ENCODE assay signal across 10 mouse cellular contexts in the genomic region with DNA sequence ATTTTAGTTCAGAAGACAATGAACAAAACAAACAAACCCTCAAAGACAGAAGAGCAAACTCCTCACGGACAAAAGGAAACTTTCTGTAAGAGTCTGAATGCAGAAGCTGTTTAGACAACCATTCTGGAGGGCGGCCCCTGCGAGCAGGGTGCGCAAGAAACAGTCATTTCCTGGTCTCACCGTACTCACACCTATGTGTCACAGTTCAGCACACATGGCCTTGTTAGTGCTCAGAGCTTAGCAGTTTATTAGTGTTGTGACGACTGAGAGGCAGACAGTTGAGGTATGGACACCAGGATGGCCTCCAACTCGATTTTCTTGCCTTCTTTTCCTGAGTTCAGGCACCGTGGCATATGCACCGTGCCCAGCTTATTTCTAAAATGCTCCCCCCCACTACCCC. TPM values are rescaled to one million over a fixed set of nuclear protein-coding genes. Genes with fewer than 3 reads are reported as not detected.
DNase-seq lines count a peak whose midpoint lies in the region; ATAC-seq and TF ChIP-seq lines count a peak whose summit lies in the region.
"Had no signal": no experiment of that assay in that cellular context is flagged by ENCODE, and none has a peak within 500 bp of the region (broad histone marks: within the 10 kb centered on the region; RNA-seq: fewer than 3 reads in every experiment).

No protein-coding gene starts in this region.

- H3K36me3 ChIP-seq in CH12.LX (replicated peaks in 1 of 2; ENCODE audit: control insufficient read depth in 1 of 2, insufficient read depth in 1 of 2, low read length in 1 of 2): peaks cover 20 to 53% of the 10 kb centered on the region in 2 experiments
- H3K36me3 ChIP-seq in liver, embryonic 14.5 days (replicated peaks; ENCODE audit: control insufficient read depth, insufficient read depth, low read depth): peaks cover 16% of the 10 kb centered on the region

- peaks cover 13 to 44% of the 10 kb centered on the region in 2 experiments for H3K4me1 ChIP-seq in CH12.LX (ENCODE audit: control insufficient read depth in 1 of 2, insufficient read depth in 2 of 2)
- peaks cover 16 to 24% of the 10 kb centered on the region in 2 experiments for H3K4me1 ChIP-seq in liver, embryonic 14.5 days (replicated peaks; ENCODE audit: control insufficient read depth in 2 of 2, insufficient read depth in 2 of 2, low read length in 1 of 2)

- no peak for TF ChIP-seq RAD21 in CH12.LX (IDR thresholded peaks at IDR 0.05; ENCODE audit: low read depth, low read length)

- 51% methylated on average over 9 of the region's 9 CpGs for WGBS in liver, embryonic 14.5 days (ENCODE audit: insufficient replicate concordance)

- H3K9ac ChIP-seq in CH12.LX (ENCODE audit: insufficient read depth, low read depth): no peak overlapping the region
- no peak overlapping the region for H3K9ac ChIP-seq in liver, embryonic 14.5 days (replicated peaks)

- intact Hi-C loops in gastrocnemius, adult 2 months (cut with DNase I): loop anchor here (10.0 kb wide), 1 partner anchor 511 kb away; a partner anchor contains a TSS
- intact Hi-C loops in left cerebral cortex, adult 2 months (cut with DNase I): loop anchor here (10.0 kb wide), 2 partner anchors 399 to 511 kb away; a partner anchor contains a TSS

- ATAC-seq in liver, embryonic 14.5 days (ENCODE audit: insufficient read depth): no peak

- no peak for TF ChIP-seq EP300 in CH12.LX (IDR thresholded peaks at IDR 0.05; ENCODE audit: low read length)
- no peak for TF ChIP-seq EP300 in liver, embryonic 14.5 days (IDR thresholded peaks at IDR 0.05; ENCODE audit: low read depth)

- no peaks in the 10 kb centered on the region for H3K27me3 ChIP-seq in CH12.LX (replicated peaks)
- H3K27me3 ChIP-seq in liver, embryonic 14.5 days (ENCODE audit: control insufficient read depth, insufficient read depth, low read length): no peaks in the 10 kb centered on the region

- no peak for TF ChIP-seq CTCF in gastrocnemius, adult 2 months (IDR thresholded peaks at IDR 0.05)
- TF ChIP-seq CTCF in left cerebral cortex, adult 2 months (IDR thresholded peaks at IDR 0.05): no peak
- no peak for TF ChIP-seq CTCF in CH12.LX (conservative IDR thresholded peaks at IDR 0.05 in 1 of 2, IDR thresholded peaks at IDR 0.05 in 1 of 2; ENCODE audit: low read depth in 2 of 2, low read length in 2 of 2)
- TF ChIP-seq CTCF in liver, embryonic 14.5 days (IDR thresholded peaks at IDR 0.05; ENCODE audit: low read depth): no peak

- H3K4me3 ChIP-seq in gastrocnemius, adult 2 months: peak overlapping the region; percentile 40
- no peak overlapping the region for H3K4me3 ChIP-seq in left cerebral cortex, adult 2 months
- no peak overlapping the region for H3K4me3 ChIP-seq in CH12.LX (replicated peaks in 1 of 3; ENCODE audit: low read depth in 2 of 3, low read length in 2 of 3, poor library complexity in 1 of 3)
- H3K4me3 ChIP-seq in liver, embryonic 14.5 days (ENCODE audit: insufficient read depth in 1 of 2, low read depth in 2 of 2, low read length in 2 of 2): no peak overlapping the region
- H3K4me3 ChIP-seq: forebrain, embryonic 10.5 days had no signal

- H3K79me2 ChIP-seq in CH12.LX (replicated peaks; ENCODE audit: control insufficient read depth, extremely low read depth, insufficient read depth, poor library complexity, severe bottlenecking): peaks cover 56% of the 10 kb centered on the region

- no peak for DNase-seq in gastrocnemius, adult 2 months
- DNase-seq in gastrocnemius, postnatal 25 days: no peak
- DNase-seq in left cerebral cortex, adult 2 months (ENCODE audit: extremely low spot score in 1 of 2, low spot score in 2 of 2): no peak
- no peak for DNase-seq in left cerebral cortex, adult 8-10 months (ENCODE audit: low spot score in 2 of 2)
- DNase-seq in CH12.LX (ENCODE audit: extremely low read depth): peak; percentile 47
- no peak for DNase-seq in liver, embryonic 14.5 days (ENCODE audit: low read depth in 3 of 3, low spot score in 3 of 3)
- DNase-seq in thymus, postnatal 25 days: no peak
- no peak for DNase-seq in urinary bladder, postnatal 10 days (ENCODE audit: low spot score)
- DNase-seq: kidney, postnatal 14 days had no signal

- no peak overlapping the region for H3K4me2 ChIP-seq in CH12.LX (ENCODE audit: insufficient read depth, low read depth, poor library complexity, severe bottlenecking)
- peak overlapping the region; percentile 14; the same call in 1 of the 2 replicates for H3K4me2 ChIP-seq in liver, embryonic 14.5 days (ENCODE audit: low read depth)

- no peaks in the 10 kb centered on the region for H3K9me3 ChIP-seq in CH12.LX (replicated peaks; ENCODE audit: low read length)
- no peaks in the 10 kb centered on the region for H3K9me3 ChIP-seq in liver, embryonic 14.5 days (ENCODE audit: control insufficient read depth, low read length)
- H3K9me3 ChIP-seq: forebrain, embryonic 10.5 days had no signal

- in situ Hi-C loops in CH12.LX (cut with MboI; ENCODE audit: low pct_ligation_motif_present, low pct_unique_long_range_greater_than_20kb, low sequenced_read_pairs): loop anchor here (10.0 kb wide), 1 partner anchor 251 kb away; no protein-coding TSS in a partner anchor

- peak overlapping the region; percentile 96 for H3K27ac ChIP-seq in gastrocnemius, adult 2 months
- H3K27ac ChIP-seq in left cerebral cortex, adult 2 months: 0 out of 2 replicates have a peak overlapping the region, but pooled peaks have one; percentile 2
- no peak overlapping the region for H3K27ac ChIP-seq in CH12.LX (ENCODE audit: insufficient read depth, low read depth)
- H3K27ac ChIP-seq in liver, embryonic 14.5 days: no peak overlapping the region
- H3K27ac ChIP-seq: forebrain, embryonic 10.5 days had no signal

- dilution Hi-C loops in CH12.LX (cut with MboI; ENCODE audit: extremely low pct_ligation_motif_present, extremely low pct_unique_long_range_greater_than_20kb, low sequenced_read_pairs): no loop called here

- no peak for TF ChIP-seq POLR2A in CH12.LX (IDR thresholded peaks at IDR 0.05; ENCODE audit: low read depth, low read length)

TF ChIP-seq in CH12.LX, 34 proteins besides CTCF, POLR2A, EP300 and RAD21:
- TF ChIP-seq ELF1 (IDR thresholded peaks at IDR 0.05; ENCODE audit: low read depth, low read length) (0 out of 2 replicates have a peak, but pooled peaks have one; percentile 25), USF2 (conservative IDR thresholded peaks at IDR 0.05; ENCODE audit: low read depth, low read length) (no peak), TBP (conservative IDR thresholded peaks at IDR 0.05; ENCODE audit: low read depth, low read length) (no peak), PAX5 (IDR thresholded peaks at IDR 0.05; ENCODE audit: low read length) (no peak)

RNA-seq across cellular contexts. Expression of a gene that starts 4.2 kb away (rescaled TPM):
- 100 to 1,000 TPM; 328 to 379 TPM for total RNA-seq in gastrocnemius, adult 2 months (2021)
- 100 to 1,000 TPM; 289 to 299 TPM for total RNA-seq in gastrocnemius, postnatal 25 days (2021)
- 10 to 100 TPM; 53.4 to 59.9 TPM for total RNA-seq in left cerebral cortex, adult 2 months (2021)
- total RNA-seq in left cerebral cortex, adult 8-10 months (2022): 10 to 100 TPM; 62.2 to 67.4 (median 64.3) TPM
- total RNA-seq in CH12.LX (2012; rRNA removed) (52.0 and 58.4 TPM in 2 replicates), CH12.LX (2014; rRNA removed) (112 and 115 TPM in 2 replicates)
- polyA plus RNA-seq in CH12.LX (2012; ENCODE audit: insufficient read length, low read depth): 171 and 189 TPM in 2 replicates
- 7.8 and 11.7 TPM in 2 replicates for polyA plus RNA-seq in liver, embryonic 14.5 days (2012; rRNA removed)
- polyA plus RNA-seq in liver, embryonic 14.5 days (2014; fragmentation: Nextera tagmentation; extraction: Ambion mirVana): 74.4 and 80.3 TPM in 2 replicates

RNA-seq across cellular contexts. Expression of a gene that starts 44.9 kb away (rescaled TPM):
- total RNA-seq in gastrocnemius, adult 2 months (2021): under 1 TPM in 1 of 2 experiments, not detected in 1; 0.15 TPM
- total RNA-seq in gastrocnemius, postnatal 25 days (2021): under 1 TPM in 1 of 2 experiments, not detected in 1; 0.40 TPM
- total RNA-seq in left cerebral cortex, adult 2 months (2021): under 1 TPM; 0.14 to 0.23 TPM
- total RNA-seq in left cerebral cortex, adult 8-10 months (2022): under 1 TPM in 3 of 4 experiments, not detected in 1; 0.09 to 0.39 (median 0.35) TPM
- total RNA-seq in CH12.LX (2012; rRNA removed): not detected in 2 replicates
- total RNA-seq in CH12.LX (2014; rRNA removed): not detected in 2 replicates
- 0.27 TPM in 1 of 2 replicates, not detected in the other for polyA plus RNA-seq in CH12.LX (2012; ENCODE audit: insufficient read length, low read depth)
- polyA plus RNA-seq in liver, embryonic 14.5 days (2012; rRNA removed): 4.0 and 5.4 TPM in 2 replicates
- polyA plus RNA-seq in liver, embryonic 14.5 days (2014; fragmentation: Nextera tagmentation; extraction: Ambion mirVana): 3.0 and 4.2 TPM in 2 replicates
- polyA plus RNA-seq: forebrain, embryonic 10.5 days had no signal

Comparison
In these comparisons a context has a peak if more than half of its experiments do, and no peak if none do; other contexts are left out.
1. H3K27ac ChIP-seq: peak in gastrocnemius, adult 2 months (single experiment) and left cerebral cortex, adult 2 months (single experiment); none in CH12.LX (single experiment) and liver, embryonic 14.5 days (single experiment).